Comparison of ENCODE assay signal across 8 mouse cellular contexts in genomic region chr7:100908567-100908966, GRCm38 (mm10). TPM values are rescaled to one million over a fixed set of nuclear protein-coding genes. Genes with fewer than 3 reads are reported as not detected.
DNase-seq lines count a peak whose midpoint lies in the region; ATAC-seq and TF ChIP-seq lines count a peak whose summit lies in the region.

No protein-coding gene starts in this region.

- no peak for TF ChIP-seq EP300 in heart, postnatal 0 days (IDR thresholded peaks at IDR 0.05; ENCODE audit: low read depth)

- no peak overlapping the region for H3K9ac ChIP-seq in liver, embryonic 12.5 days
- H3K9ac ChIP-seq in heart, postnatal 0 days (replicated peaks; ENCODE audit: low read depth, low read length): no peak overlapping the region
- H3K9ac ChIP-seq in limb, embryonic 15.5 days: no peak overlapping the region

- H3K27me3 ChIP-seq in liver, embryonic 12.5 days (replicated peaks): 0 out of 2 replicates have a peak, but pooled peaks cover 3% of the 10 kb centered on the region
- H3K27me3 ChIP-seq in heart, postnatal 0 days (ENCODE audit: control insufficient read depth, insufficient read depth, low read length): no peaks in the 10 kb centered on the region
- no peaks in the 10 kb centered on the region for H3K27me3 ChIP-seq in limb, embryonic 15.5 days

- no peak for ATAC-seq in liver, embryonic 12.5 days
- ATAC-seq in heart, postnatal 0 days (ENCODE audit: insufficient read depth, low read depth): no peak
- ATAC-seq in limb, embryonic 15.5 days (ENCODE audit: insufficient number of reproducible peaks, low FRiP score, low TSS enrichment, low read depth): no peak

- TF ChIP-seq CTCF in heart, postnatal 0 days (IDR thresholded peaks at IDR 0.05; ENCODE audit: low read depth): peak; percentile 56

- no peak overlapping the region for H3K4me2 ChIP-seq in liver, embryonic 12.5 days
- H3K4me2 ChIP-seq in heart, postnatal 0 days (ENCODE audit: low read depth, low read length): no peak overlapping the region
- H3K4me2 ChIP-seq in limb, embryonic 15.5 days: no peak overlapping the region

- H3K27ac ChIP-seq in liver, embryonic 12.5 days: no peak overlapping the region
- peak overlapping the region; percentile 62; the same call in 1 of the 2 replicates for H3K27ac ChIP-seq in heart, postnatal 0 days (ENCODE audit: low read depth)
- H3K27ac ChIP-seq in limb, embryonic 15.5 days: peak overlapping the region; percentile 84

- H3K36me3 ChIP-seq in liver, embryonic 12.5 days: no peaks in the 10 kb centered on the region
- no peaks in the 10 kb centered on the region for H3K36me3 ChIP-seq in heart, postnatal 0 days (replicated peaks; ENCODE audit: control insufficient read depth, insufficient read depth, low read length)
- H3K36me3 ChIP-seq in limb, embryonic 15.5 days: peaks cover 17% of the 10 kb centered on the region; the same call in 1 of the 2 replicates

- WGBS in liver, embryonic 12.5 days (ENCODE audit: insufficient replicate concordance): 45% methylated on average over 8 of the region's 8 CpGs
- WGBS in heart, postnatal 0 days: 45% methylated on average over 8 of the region's 8 CpGs
- 55% methylated on average over 8 of the region's 8 CpGs for WGBS in limb, embryonic 15.5 days

- DNase-seq in liver (peak; percentile 55), ZHBTc4 (ENCODE audit: low read depth, low spot score) (peak; percentile 81)
- peak; percentile 18 for DNase-seq in heart, postnatal 0 days (ENCODE audit: low spot score)
- DNase-seq in thymus, postnatal 4 days: peak; percentile 66
- DNase-seq in frontal cortex, postnatal 36 days (ENCODE audit: low spot score in 2 of 2): no peak
- no peak for DNase-seq in gastrocnemius, postnatal 10 days

- no peaks in the 10 kb centered on the region for H3K9me3 ChIP-seq in liver, embryonic 12.5 days (replicated peaks)
- no peaks in the 10 kb centered on the region for H3K9me3 ChIP-seq in heart, postnatal 0 days (replicated peaks; ENCODE audit: control insufficient read depth, low read length)
- no peaks in the 10 kb centered on the region for H3K9me3 ChIP-seq in limb, embryonic 15.5 days

- no peak overlapping the region for H3K4me3 ChIP-seq in liver, embryonic 12.5 days
- H3K4me3 ChIP-seq in heart, postnatal 0 days (ENCODE audit: low read depth, low read length): no peak overlapping the region
- no peak overlapping the region for H3K4me3 ChIP-seq in limb, embryonic 15.5 days

- peaks cover 48% of the 10 kb centered on the region for H3K4me1 ChIP-seq in liver, embryonic 12.5 days
- H3K4me1 ChIP-seq in heart, postnatal 0 days (ENCODE audit: control insufficient read depth, insufficient read depth): peaks cover 30% of the 10 kb centered on the region
- peaks cover 59% of the 10 kb centered on the region for H3K4me1 ChIP-seq in limb, embryonic 15.5 days

RNA-seq across cellular contexts. Expression of gene Arhgef17, which starts 23.3 kb away (rescaled TPM):
- 1.7 and 2.2 TPM in 2 replicates for polyA plus RNA-seq in liver, embryonic 12.5 days (2016; fragmentation: Nextera tagmentation; extraction: Ambion mirVana)
- 28.4 and 42.3 TPM in 2 replicates for total RNA-seq in heart, postnatal 0 days (2014; rRNA removed; ENCODE audit: low replicate concordance)
- polyA plus RNA-seq in heart, postnatal 0 days (2015; fragmentation: Nextera tagmentation; extraction: Ambion mirVana): 2.6 and 2.8 TPM in 2 replicates
- polyA plus RNA-seq in limb, embryonic 15.5 days (2015; fragmentation: Nextera tagmentation; extraction: Ambion mirVana): 8.0 and 8.5 TPM in 2 replicates
- total RNA-seq in gastrocnemius, postnatal 10 days (2021): 10 to 100 TPM; 29.6 to 35.5 TPM

RNA-seq across cellular contexts. Expression of gene Relt, which starts 45.3 kb away (rescaled TPM):
- polyA plus RNA-seq in liver, embryonic 12.5 days (2016; fragmentation: Nextera tagmentation; extraction: Ambion mirVana): 17.8 and 18.2 TPM in 2 replicates
- 5.1 and 5.9 TPM in 2 replicates for total RNA-seq in heart, postnatal 0 days (2014; rRNA removed; ENCODE audit: low replicate concordance)
- polyA plus RNA-seq in heart, postnatal 0 days (2015; fragmentation: Nextera tagmentation; extraction: Ambion mirVana): 1.8 and 2.3 TPM in 2 replicates
- 4.4 and 6.2 TPM in 2 replicates for polyA plus RNA-seq in limb, embryonic 15.5 days (2015; fragmentation: Nextera tagmentation; extraction: Ambion mirVana)
- 10 to 100 TPM; 14.8 to 19.3 TPM for total RNA-seq in gastrocnemius, postnatal 10 days (2021)

Comparison
In these comparisons a context has a peak if more than half of its experiments do, and no peak if none do; other contexts are left out.
1. DNase-seq: peak in liver (single experiment), ZHBTc4 (single experiment), heart, postnatal 0 days (single experiment) and thymus, postnatal 4 days (single experiment); none in frontal cortex, postnatal 36 days (0 of 2) and gastrocnemius, postnatal 10 days (single experiment).